Mouse (Mus musculus) spleen, embryonic (tissue): Measurements from ENCODE around the gene Foxn3.

Experiments used
- CTCF ChIA-PET: fragments of 350-600 bp; sonication (Branson Sonifier 250); formaldehyde crosslinking; loops from one replicate; lab custom pipeline; 2022; lab: Charles Lee

The Foxn3 gene

DNA sequence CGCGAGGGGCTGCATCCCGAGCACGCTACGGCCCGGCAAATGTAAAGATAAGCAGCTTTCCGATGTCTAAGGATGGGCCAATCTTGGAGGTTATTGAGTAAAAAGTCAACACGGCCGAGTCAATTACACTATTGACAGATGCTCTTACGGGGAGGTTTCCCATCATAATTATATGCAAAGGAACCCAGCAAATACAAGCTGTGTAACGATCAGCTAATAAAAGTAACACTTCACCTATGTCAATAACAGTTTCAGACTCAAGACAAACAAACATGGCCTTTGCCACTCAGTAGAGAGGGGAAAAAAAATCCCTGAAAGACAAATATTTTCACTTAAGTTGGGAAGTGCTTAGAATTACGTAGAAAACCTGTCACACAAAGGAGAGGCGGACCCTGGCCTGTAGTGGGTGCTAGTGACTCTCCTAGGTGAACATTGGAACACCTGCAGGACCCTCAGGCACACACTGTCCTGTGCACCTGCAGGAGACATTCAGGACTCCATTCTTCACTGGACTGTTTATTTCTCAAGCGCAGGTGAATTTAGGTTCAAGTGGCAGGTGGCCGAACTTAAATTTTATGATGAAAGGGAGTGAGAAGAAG is 356.3 kb downstream of the Foxn3 start:
- CTCF ChIA-PET, result no interaction called here

- CTCF ChIA-PET, result no interaction called here
These were observed 357.6 kb downstream of the Foxn3 start for GRCm38 (mm10) chr12:99205734-99206133.

DNA sequence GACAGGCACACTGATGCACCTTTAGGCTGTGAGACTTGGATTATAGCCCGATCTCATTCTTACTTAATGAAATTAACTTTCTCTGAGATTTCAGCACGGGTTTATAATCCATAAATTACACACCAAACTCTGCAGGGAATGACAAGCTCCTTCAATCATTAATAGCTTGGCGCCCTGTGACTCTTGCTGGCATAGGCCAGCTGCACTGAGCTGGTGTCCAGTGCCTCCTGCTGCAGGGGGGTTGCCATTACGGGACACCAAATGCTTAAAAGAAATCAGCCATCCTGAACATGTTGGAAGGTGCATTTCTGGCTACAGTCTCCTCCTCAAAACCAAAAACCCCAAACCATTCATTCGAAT is 364.3 kb downstream of the Foxn3 start:
- CTCF ChIA-PET, result no interaction called here

DNA sequence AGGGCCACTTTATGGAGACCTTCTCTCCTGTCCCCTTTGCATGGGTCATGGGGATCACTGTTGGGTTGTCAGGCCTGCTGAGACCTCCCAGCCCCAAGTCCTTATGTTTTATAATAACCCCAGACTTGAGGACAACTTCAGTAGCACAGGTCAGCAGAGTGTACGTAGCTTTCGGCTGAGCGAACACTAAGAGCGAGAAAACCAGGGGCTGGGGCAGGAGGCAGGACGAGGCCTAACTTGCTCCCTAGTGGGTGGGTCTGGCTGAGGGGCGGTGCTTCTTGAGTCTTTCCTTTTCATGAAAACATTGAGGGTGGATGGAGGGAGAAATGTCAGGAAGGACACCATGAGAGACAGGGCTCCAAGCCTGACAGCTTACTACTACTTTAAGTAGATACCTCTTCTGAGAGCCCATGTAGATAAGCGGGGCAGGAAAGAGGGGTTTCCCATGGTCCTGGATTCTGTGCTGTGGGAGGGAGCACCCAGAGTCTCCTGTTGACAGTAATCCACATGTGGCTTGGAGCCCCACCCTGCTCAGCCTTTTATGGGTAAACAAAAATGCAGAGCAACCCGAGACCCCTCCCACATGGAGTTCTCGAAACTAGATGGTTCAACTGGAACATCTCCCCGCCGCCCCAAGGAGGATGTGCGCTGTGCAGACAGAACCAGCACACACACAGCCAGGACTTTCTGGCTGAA is 364.8 kb downstream of the Foxn3 start:
- CTCF ChIA-PET, result no interaction called here

DNA sequence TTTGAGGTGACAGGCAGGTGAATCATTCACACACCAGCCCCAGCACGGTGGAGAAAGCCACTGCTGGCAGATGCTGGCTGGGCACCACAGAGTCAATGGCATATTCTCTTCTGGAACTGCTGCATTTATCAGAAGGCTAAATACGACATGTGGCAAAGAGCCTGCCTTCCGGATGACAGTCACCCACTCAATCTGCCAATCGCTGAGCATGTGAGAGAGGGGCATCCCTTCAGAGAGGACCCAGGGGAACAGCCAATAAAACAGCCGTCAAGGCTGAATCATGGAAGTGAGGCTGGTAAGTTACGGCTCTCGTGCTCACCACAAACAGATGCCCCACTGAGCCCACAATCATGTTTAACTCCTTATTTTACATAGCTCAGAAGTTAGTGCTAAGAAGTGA is 366.4 kb downstream of the Foxn3 start:
- CTCF ChIA-PET, result no interaction called here

GRCm38 (mm10) chr12:99195655-99196054 is 367.7 kb downstream of the Foxn3 start:
- CTCF ChIA-PET, result no interaction called here

DNA sequence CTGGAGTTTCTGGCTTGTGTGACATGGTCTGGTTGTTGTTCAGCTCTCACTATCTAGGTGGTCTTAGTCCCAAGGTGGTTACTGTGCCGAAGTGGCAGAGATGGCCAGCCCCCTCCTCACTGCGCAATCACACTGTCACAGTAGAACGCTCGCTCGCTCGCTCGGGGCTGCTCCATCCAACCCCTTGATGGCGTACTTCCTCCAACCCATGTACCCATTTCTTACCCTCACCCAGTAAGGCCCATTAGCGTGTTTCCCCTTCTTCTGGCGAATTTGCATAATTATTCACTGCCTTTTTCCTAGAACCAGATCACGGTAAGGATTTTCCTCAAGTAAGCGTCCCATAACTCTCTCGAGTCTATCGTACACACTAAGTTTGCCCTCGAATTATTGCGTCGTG is 369.3 kb downstream of the Foxn3 start:
- CTCF ChIA-PET, result interaction anchor here (0.6 kb wide), 1 partner anchor 118 kb away, joined by 5 read pairs; no protein-coding TSS in a partner anchor

GRCm38 (mm10) chr12:99187671-99188070 is 375.7 kb downstream of the Foxn3 start:
- CTCF ChIA-PET, result no interaction called here

GRCm38 (mm10) chr12:99186239-99186638 is 377.1 kb downstream of the Foxn3 start:
- CTCF ChIA-PET, result no interaction called here

DNA sequence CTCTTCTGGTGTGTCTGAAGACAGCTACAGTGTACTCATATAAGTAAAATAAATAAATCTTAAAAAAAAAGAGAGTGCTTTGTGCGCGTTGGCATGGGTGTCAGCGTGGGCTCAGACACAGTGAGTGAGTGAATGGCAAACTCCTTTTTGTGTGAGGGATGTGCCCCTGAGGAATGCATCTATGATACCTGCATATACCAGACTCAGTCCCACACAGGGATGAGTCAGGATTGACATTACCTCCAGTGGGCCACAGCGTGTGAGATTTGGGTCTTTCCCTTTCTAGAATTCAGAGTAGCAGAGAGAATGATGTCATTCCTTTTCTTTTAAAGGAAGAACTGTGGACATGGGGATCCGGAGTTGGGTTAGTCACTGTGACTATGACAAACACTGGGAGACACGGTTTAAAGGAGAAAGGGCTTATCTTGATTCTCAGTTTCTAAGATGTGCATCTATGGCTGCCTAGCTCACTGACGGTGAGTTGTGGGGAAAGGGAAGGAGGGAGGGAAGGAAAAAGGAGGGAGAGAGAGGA is 380.1 kb downstream of the Foxn3 start:
- CTCF ChIA-PET, result no interaction called here

DNA sequence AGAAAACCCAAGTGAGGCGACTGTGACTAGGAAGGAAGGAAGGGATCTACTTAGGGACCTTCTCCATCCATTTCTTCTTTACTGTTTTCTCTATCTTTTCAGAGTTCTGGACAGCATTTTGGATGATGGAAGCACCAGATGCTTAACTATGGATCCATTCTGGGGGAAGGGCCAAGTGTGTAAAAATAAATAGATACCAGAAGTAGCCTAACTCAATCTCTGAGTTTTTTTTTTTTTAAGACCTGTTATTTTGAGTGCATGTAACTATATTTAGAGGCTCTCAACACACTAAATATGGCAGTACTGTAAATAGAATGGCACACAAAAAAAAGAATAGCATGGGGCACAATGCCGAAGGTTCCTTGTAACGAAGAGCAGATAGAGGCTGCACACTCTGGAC is 381.0 kb downstream of the Foxn3 start:
- CTCF ChIA-PET, result no interaction called here

DNA sequence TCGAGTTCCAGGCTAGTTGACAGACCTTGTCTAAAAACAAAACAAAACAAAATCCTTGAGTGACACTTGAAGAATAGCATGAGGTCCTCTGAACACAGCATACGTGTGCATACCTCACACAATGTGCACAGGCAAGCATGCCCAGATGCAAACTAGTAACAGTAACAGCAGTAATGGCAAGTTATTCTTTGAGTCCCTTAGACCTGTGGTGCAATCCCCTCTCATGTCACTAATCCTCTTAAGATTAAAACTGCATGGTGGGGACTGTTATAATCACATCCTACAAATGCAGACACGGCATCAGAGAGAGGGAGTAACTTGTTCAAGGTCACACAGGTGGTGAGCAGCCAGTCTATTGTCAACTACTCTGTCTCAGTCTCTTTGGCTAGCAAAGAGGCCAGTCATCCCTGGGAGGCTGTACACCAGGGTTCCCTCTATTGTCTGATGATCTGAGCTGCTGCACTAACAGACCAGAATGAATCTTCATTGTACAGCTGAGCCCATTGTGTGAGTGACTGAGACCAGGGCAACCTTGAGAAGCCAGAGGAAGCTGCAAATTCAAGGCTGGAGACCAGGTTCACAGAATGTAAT is 383.1 kb downstream of the Foxn3 start:
- CTCF ChIA-PET, result no interaction called here

- CTCF ChIA-PET, result no interaction called here
These were observed 388.3 kb downstream of the Foxn3 start for GRCm38 (mm10) chr12:99174979-99175621.

DNA sequence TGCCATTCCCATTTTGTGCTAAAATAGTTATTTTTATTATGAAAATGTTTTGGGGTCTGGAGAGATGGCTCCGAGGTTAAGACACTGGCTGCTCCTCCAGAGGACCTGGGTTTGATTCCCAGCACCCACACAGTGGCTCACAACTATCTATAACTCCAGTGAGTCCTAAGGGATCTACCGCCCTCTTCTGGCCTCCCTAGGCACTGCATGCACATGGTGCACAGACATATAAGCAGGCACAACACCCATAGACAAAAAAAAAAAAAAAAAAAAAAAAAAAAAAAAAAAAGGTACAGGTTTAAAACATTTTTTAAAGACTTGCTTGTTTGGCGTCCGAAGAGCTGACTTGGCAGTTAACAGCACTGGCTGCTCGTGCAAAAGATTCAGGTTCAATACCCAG is 391.2 kb downstream of the Foxn3 start:
- CTCF ChIA-PET, result interaction anchor here (0.7 kb wide), 1 partner anchor 469 kb away, joined by 10 read pairs; no protein-coding TSS in a partner anchor

- CTCF ChIA-PET, result no interaction called here
These were observed 393.5 kb downstream of the Foxn3 start for GRCm38 (mm10) chr12:99169925-99170324.

GRCm38 (mm10) chr12:99166091-99166490 is 397.3 kb downstream of the Foxn3 start:
- CTCF ChIA-PET, result no interaction called here

DNA sequence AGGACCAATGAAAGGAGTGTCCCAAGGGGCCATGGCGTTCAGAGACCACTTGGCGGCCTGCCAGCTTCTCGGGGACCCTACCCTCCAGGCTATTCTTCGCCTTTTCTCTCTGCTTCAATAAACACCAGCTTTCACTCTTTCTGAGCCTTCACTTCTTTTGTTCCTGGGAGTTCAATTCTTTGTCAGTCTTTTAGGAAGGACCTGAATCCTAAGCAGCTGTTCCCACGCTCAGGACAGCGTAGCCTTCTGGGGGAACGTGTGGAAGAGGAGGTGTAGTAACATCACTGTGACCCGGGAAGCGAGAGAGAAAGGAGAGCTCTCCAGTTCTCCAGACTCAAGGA is 400.1 kb downstream of the Foxn3 start:
- CTCF ChIA-PET, result interaction anchor here (0.7 kb wide), 1 partner anchor 1693 kb away, joined by 4 read pairs; no protein-coding TSS in a partner anchor

- CTCF ChIA-PET, result interaction anchor here (0.7 kb wide), 1 partner anchor 1694 kb away, joined by 4 read pairs; no protein-coding TSS in a partner anchor
These were observed 400.6 kb downstream of the Foxn3 start for GRCm38 (mm10) chr12:99162639-99163341.

DNA sequence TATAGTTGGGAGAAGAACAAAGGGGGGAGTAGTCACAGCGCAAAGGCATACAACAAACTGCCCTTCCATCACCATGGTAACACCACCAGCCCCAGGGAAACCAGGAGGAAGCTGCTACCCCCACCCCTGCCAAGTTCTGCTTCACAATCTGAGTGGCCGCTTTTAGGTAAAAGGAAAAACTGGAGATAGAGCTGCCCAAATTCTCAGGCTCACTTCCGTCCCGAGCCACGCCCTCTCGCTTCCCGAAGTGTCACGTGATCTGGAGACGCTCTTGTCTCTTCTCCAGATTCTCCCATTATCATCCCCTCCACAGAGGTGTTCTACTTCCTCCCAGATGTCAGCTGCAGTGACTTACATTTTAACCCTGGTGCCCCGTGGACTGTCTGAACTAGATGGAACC is 401.2 kb downstream of the Foxn3 start:
- CTCF ChIA-PET, result no interaction called here

- CTCF ChIA-PET, result no interaction called here
These were observed 403.3 kb downstream of the Foxn3 start for GRCm38 (mm10) chr12:99160061-99160460.

GRCm38 (mm10) chr12:99155904-99156303 is 407.5 kb downstream of the Foxn3 start:
- CTCF ChIA-PET, result interaction anchor here (0.7 kb wide), 1 partner anchor 771 kb away, joined by 3 read pairs; no protein-coding TSS in a partner anchor

DNA sequence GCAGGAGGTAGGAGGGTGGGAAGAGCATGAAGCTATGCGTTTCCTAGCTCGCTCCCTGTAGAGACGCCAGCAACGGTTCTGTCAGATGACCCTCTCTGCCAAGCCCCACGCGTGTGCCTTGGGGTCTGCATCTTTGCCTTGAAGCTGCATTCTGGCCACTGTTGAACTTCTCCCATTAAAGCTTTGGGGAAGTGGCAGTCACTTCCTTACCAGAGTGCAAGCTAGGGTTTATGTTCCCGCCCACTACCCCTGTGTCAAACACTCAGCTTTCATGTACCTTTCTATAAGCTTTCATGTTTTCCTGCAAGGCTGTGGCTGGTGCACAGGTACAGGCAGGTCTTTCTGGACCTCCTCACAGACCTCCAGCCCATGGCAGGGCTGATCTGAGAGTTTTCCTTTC is 409.2 kb downstream of the Foxn3 start:
- CTCF ChIA-PET, result no interaction called here
